Mouse (Mus musculus): ENCODE measurements around the gene 1700020D05Rik. TPM values are rescaled to one million over a fixed set of nuclear protein-coding genes. Genes with fewer than 3 reads are reported as not detected.

1700020D05Rik gene
- total RNA-seq, 2 experiments from 2014 or later = 1.0 to 1.5 TPM

DNA sequence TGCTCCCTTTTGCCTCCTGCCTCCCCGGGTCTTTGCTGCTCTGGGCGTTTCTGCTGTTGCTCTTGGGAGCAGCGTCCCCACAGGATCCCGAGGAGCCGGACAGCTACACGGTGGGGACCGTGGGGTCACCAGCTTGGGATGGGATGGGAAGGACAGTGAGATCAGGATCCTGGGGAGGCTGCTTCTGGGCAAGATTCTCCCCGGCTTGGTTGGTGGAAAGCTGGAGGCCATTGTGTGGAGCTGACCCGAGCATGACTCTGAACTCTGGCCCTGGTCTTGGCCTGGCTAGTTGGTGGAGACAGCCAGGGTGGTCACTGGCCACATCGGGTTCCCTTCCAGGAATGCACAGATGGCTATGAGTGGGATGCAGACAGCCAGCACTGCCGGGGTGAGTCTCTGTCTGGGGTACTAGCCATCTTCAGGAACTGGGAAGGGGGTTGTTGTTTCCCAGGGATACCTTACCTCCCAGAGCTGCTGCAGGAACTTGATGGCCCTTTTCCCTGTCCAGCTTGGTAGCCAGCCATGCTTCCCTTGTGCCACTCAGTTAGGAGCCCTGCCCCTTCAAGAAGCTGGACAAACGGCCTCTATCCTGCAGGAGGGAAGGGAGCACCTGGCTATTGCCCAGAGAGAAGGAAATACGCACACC lies 28.4 kb downstream of the 1700020D05Rik start:
- no peak for DNase-seq

DNA sequence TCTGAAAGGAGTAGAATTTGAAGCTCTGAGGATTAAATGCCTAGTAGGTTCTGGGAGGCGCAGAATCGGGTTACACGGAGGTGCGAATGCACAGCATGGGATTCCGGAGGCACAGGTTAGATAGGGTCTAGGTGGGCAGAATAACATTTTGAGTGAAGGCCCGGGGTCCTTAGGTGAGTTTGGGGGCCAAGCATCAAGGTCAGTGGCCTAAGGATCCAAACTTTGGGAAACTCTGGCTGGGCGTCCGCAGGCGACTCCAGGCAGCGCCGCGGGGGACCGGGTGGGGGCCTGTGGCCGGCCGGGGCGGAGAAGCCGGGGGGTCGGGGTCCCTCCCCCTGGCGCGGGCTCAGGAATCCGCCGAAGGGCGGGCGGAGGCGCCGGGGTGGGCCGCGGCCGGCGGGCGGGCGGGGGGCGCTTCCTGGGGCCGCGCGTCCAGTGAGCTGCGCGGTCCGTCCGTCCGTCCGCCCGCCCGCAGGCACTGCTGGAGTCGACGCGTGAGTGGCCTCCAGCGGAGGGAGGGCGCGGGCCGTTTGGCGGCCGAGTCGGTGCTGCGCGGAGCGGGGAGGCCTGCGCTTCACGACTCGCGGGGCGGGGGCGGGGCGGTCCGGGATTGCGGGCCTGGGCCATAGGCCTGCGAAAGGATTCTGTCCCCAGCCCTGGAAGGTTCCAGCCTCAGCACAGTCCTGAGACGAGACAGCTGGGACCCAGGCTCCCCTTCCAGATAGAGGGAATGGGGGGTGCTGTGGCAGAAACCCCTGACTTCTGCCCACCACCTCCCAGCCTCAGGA lies 29.1 kb downstream of the 1700020D05Rik start:
- DNase-seq = peak; percentile 58 to 82

GRCm38 (mm10) chr19:5473720-5474119 lies 29.9 kb downstream of the 1700020D05Rik start, which contains the start of gene Efemp2:
TSS of gene Efemp2 (plus strand) at chr19:5473954.
- peak; percentile 93 to 96 for DNase-seq

DNA sequence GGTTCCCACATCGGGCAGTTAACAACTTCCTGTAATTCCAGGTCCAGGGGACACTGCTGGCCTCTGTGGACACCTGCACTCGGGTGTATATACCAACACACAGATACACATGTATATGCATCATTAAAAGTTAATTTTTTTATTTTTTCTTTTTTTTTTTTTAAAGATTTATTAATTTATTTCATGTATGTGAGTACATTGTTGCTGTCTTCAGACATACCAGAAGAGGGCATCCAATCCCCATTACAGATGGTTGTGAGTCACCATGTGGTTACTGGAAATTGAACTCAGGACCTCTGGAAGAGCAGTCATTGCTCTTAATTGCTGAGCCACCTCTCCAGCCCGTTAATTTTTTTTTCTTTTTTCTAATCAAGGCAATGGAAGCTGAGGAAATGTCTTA lies 30.7 kb downstream of the 1700020D05Rik start:
- DNase-seq = no peak

GRCm38 (mm10) chr19:5471846-5472245 lies 31.7 kb downstream of the 1700020D05Rik start:
- DNase-seq = no peak

DNA sequence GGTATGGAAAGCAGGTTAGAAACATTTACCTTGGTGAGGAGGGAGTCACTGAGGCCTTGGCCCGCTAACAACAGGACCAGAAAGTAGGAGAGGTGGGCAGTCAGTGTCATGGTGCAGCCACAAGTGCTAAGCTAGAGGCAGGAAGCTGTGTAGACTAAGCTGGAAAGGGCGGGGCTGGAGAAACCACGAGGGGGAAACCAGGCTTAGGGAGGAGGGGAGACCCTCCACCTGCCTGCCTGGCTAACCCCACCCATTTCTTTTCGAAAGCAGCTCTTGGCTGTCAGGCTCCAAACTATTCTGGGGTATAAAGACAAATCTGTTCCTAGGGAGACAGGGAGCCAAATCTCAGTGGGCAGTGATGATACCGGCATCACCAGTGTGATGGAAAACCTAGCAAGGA lies 35.2 kb downstream of the 1700020D05Rik start, which contains the start of gene Ctsw:
TSS of gene Ctsw (minus strand) at position 134 of the 400 bp plus-strand sequence.
- no peak for DNase-seq

GRCm38 (mm10) chr19:5466916-5467500 lies 36.6 kb downstream of the 1700020D05Rik start:
- no peak for DNase-seq

DNA sequence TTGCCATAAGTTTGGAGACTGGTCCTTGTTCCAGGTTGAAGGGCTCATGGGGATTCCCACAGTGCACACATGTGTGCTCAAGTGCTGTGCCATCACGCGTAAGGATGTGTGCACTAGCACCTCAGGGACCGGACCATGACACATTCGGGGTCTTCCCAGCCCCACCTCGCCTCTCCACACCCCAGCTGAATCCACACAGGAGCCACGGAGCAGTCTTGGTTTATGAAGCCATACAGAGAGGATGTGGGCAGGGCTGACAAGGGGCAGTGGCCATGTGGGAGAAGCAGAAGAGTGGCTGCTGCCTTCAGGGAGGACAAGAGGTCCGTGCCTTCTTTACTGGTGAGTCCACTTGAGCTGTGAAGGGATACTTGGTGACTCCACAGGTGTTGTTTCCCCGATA lies 38.5 kb downstream of the 1700020D05Rik start:
- no peak for DNase-seq

- DNase-seq = peak; percentile 47 to 65
Observed at GRCm38 (mm10) chr19:5463791-5464562, 39.6 kb downstream of the 1700020D05Rik start.

DNA sequence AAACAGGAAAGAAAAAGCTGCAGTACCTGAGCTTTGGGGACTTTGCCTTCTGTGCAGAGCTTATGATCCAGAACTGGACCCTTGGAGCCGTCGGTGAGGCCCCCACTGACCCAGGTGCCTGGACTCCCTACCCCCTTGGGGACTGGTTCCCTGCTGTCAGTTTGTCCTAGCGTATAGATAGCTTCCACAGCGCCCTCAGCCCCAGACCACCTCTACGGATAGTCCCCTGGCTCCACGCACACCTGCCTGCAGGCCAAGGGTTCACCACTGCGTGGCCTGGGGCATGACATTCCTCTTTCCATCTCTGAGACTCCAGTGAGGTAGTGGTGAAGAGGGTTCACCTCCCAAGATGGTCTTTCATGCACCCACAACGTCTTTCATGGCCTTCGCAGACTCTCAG lies 40.4 kb downstream of the 1700020D05Rik start:
- DNase-seq = no peak

- DNase-seq = no peak
Observed at GRCm38 (mm10) chr19:5461411-5461810, 42.2 kb downstream of the 1700020D05Rik start.

GRCm38 (mm10) chr19:5460465-5460911 lies 43.1 kb downstream of the 1700020D05Rik start, which contains the start of gene Fibp:
TSS of gene Fibp (plus strand) at chr19:5460615.
- DNase-seq = peak; percentile 89 to 91

DNA sequence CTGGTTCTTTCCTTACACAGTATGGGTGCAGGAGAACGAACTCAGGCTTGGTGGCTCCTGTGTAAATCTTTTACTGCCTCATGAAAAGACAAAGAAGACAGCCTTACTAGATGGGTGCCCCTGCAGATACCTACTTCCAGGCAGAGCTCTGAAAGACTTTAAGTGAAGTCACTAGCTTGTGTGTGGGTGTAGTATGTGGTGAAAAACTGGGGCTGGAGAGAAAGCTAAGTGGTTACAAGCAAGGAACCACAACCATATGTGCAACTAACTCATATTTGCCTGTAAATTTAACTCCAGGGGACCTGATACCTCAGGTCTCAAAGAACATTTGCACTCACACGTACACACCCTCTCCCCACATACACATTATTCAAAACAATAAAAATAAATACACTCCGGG lies 43.7 kb downstream of the 1700020D05Rik start:
- DNase-seq = no peak

DNA sequence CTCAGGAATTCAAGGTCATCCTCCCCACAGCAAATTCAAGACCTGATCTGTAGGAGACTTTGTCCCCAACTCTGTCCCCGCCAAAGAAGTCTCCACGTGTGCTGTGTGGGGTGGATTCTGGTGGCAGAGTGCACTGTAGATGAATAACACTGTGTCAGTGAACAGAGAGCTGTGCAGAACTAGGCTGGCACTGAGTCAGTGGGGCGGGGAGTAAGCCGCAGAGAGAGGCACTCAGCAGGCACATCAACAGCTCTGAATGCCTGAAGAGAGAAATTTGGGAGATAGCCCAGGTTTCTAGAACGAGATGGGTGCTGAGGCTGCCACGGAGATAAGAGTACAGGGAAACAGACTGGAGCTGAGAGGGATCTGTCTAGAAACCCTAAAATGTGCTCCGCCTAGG lies 44.6 kb downstream of the 1700020D05Rik start:
- no peak for DNase-seq

DNA sequence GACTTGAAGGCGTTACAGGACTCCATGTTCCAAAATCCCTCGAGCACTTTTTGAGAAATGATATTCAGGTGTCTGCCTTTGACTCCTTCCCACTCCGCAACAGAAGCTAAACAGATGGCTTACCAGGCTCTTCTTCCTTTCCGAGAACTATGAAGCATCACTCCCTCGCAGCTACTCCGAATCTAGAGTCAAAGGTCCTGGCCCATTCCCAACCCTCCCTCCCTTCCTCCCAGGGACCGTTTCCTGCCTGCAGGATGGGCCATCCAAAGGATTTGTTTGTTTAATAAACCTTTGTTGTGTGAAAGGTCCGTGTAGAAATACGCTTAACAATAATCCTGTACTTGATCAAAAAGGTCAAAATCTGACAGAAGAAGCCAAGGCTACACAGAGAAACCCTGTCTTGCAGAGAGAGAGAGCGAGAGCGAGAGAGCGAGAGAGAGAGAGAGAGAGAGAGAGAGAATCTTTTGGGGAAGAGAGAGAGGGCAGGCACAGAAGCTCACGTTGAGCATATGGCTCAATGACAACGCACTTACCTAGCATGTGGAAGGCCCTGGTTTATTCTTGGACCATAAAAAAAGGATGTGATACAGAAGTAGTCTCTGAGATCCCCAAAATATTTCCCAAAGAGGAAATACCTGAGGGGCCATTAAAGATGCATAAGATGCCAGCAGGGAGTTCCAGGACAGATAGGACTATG lies 45.7 kb downstream of the 1700020D05Rik start, which contains the start of gene Ccdc85b:
TSS of gene Ccdc85b (minus strand) at position 149 of the 697 bp plus-strand sequence.
- DNase-seq = peak in 1 of 2 experiments; percentile 42

DNA sequence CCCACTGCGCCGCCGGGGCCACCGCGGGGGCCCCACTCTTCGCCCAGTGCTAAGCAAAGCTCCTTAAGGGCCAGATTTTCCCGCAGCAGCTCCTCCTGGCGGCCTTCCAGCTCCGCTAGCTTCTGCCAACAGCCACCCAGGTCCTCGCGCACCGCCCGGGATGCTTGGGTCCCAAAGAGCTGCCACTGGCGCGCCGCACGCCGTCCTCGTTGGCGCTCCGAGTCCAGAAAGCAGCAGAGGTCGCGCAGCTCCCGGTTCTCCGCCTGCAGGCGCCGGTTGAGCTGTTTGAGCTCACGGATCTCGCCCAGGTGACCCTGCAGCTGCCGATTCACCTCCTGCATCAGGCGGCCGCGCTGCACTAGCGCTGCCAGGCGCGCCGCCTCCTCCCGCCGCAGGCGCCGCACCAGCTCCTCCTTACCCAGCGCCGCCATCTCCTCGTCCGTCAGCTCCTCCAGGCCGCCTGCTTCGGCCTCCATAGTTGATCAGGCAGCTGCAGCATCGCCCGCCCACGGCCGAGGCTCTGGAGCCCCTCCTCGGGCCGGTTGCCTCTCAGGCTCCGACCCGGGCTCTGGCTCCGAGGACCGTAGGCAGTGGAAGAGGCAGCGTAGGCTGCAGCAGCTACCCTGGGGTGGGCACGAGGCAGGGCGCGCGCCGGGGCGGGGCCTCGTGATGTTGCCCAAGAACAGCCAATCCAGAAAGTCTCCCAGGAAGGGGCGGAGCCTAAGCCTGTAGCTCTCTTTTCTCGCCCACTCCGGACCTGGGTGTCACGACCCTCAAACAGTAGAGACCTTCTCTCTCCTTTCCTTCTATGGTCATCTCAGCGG lies 46.5 kb downstream of the 1700020D05Rik start:
- peak; percentile 96 to 98 for DNase-seq

DNA sequence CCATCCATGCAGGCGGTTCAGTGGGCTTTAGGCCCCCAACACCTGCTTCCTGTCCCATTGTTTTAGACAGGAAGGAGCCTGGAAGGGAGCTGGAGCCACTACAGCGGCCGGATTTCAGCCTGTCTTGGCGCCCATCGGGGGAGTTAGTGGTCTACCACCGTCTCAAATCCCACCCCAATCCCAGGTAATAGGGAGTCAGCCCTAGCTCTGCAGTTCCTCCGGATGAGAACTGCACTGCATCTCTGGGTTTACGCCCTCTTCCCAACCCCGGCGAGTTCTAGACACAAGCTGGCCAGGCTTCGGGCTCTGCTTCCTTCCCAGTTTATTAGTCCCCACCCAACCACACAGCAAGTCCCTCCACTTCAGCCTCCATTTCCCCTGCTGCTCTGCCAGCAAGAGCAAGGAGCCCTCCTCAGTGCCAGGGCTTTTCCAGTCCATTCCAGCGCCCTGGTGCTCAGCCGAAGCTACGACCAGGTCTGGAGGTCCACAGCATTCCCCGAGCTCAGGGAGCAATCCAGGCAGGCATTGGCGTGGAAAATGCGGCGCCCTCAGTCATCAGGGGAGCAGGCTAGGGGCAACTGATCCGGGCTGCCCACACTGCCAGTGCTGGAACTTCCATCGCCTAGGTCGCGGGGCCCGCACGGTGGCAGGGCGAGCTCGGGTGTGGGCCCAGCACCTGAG lies 47.2 kb downstream of the 1700020D05Rik start:
- peak; percentile 25 to 45 for DNase-seq

- DNase-seq = no peak
Observed at GRCm38 (mm10) chr19:5455568-5455967, 48.0 kb downstream of the 1700020D05Rik start.

DNA sequence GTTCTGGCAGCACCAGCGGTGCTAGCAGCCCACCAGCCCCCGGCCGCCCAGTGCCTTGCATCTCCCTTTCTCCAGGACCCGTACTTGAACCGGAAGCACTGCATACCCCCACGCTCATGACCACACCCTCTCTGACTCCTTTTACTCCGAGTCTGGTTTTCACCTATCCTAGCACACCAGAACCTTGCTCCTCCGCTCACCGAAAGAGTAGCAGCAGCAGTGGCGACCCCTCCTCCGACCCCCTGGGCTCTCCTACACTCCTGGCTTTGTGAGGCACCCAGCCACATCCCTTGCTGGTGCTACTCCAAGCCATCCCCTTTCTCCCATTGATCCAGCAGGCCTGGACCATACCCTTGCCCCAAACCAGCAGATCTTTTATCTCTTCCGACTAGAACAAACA lies 48.5 kb downstream of the 1700020D05Rik start:
- DNase-seq = no peak
